Mouse (Mus musculus) intestine, embryonic 16.5 days (tissue): Measurements from ENCODE around the gene Eya2. TPM values are rescaled to one million over a fixed set of nuclear protein-coding genes. Genes with fewer than 3 reads are reported as not detected.

Experiments
- ATAC-seq: fragments of 200-750 bp; cut with Nextera tagmentation; 2 replicates; pipeline ENCODE4 v1.8.0; 2017; ENCODE audit warnings: moderate TSS enrichment, moderate library complexity
- H3K27ac ChIP-seq: fragments of 300-500 bp; sonication (generic); 2 replicates; pipeline ENCODE4 v1.5.1; 2014; ENCODE audit warnings: mild to moderate bottlenecking, low read length
- H3K27me3 ChIP-seq: fragments of 300-500 bp; sonication (generic); replicated peaks from 2 replicates; pipeline ENCODE4 v1.6.1; 2014; ENCODE audit warnings: low read length, control low read depth, mixed read lengths; ENCODE audit not compliant: control insufficient read depth, insufficient read depth
- H3K36me3 ChIP-seq: fragments of 300-500 bp; sonication (generic); 2 replicates; pipeline ENCODE4 v1.6.1; 2014; ENCODE audit warnings: low read length, control low read depth; ENCODE audit not compliant: control insufficient read depth, insufficient read depth
- H3K4me1 ChIP-seq: fragments of 300-500 bp; sonication (generic); 2 replicates; pipeline ENCODE4 v1.6.1; 2014; ENCODE audit warnings: low read length, control low read depth, mixed read lengths; ENCODE audit not compliant: control insufficient read depth, insufficient read depth
- H3K4me2 ChIP-seq: fragments of 300-500 bp; sonication (generic); 2 replicates; pipeline ENCODE4 v1.6.1; 2014; ENCODE audit warnings: low read depth, low read length, control low read depth
- H3K4me3 ChIP-seq: fragments of 300-500 bp; sonication (generic); 2 replicates; pipeline ENCODE4 v1.5.1; 2014; ENCODE audit warnings: mild to moderate bottlenecking, low read length
- H3K9ac ChIP-seq: fragments of 300-500 bp; sonication (generic); 2 replicates; pipeline ENCODE4 v1.6.1; 2014; ENCODE audit warnings: low read depth, low read length
- H3K9me3 ChIP-seq: fragments of 300-500 bp; sonication (generic); 2 replicates; pipeline ENCODE4 v1.6.1; 2016; ENCODE audit warnings: low read length, control low read depth; ENCODE audit not compliant: control insufficient read depth
- WGBS: fragments of 180-500 bp; shearing (Covaris S2); extraction: QIAGEN DNeasy Blood & Tissue Kit; methylation state at CpG from one replicate; pipeline ENCODE4 v1.1.7; 2014; 5-methylcytosine and 5-hydroxymethylcytosine counted together
- polyA plus RNA-seq: library from polyadenylated mRNA; unstranded; fragments of >200 nt; fragmentation: Nextera tagmentation; extraction: Ambion mirVana; gene quantifications from 2 replicates; pipeline ENCODE4 v1.2.1, GENCODE M21; 2015

Eya2 gene
- polyA plus RNA-seq, 1 experiment from 2014 or later: 0.33 TPM

GRCm38 (mm10) chr2:165667096-165667495 is 72.3 kb downstream of the Eya2 start:
- no peaks in the 10 kb centered on the region for H3K9me3 ChIP-seq
- 42% methylated on average over 2 of the region's 2 CpGs for WGBS
- ATAC-seq: peak; percentile 78
- H3K4me3 ChIP-seq: no peak overlapping the region
- H3K27ac ChIP-seq: no peak overlapping the region
- H3K36me3 ChIP-seq: no peaks in the 10 kb centered on the region
- H3K4me1 ChIP-seq: peaks cover 4% of the 10 kb centered on the region; the same call in 1 of the 2 replicates
- H3K27me3 ChIP-seq: no peaks in the 10 kb centered on the region
- H3K4me2 ChIP-seq: no peak overlapping the region
- no peak overlapping the region for H3K9ac ChIP-seq

- Histone ChIP-seq H3K27ac (no peak overlapping the region), H3K9ac (no peak overlapping the region), H3K27me3 (no peaks in the 10 kb centered on the region), H3K4me2 (no peak overlapping the region), H3K4me3 (no peak overlapping the region), H3K36me3 (no peaks in the 10 kb centered on the region), H3K9me3 (no peaks in the 10 kb centered on the region), H3K4me1 (no peaks in the 10 kb centered on the region)
- WGBS: 43% methylated on average over 5 of the region's 6 CpGs
- ATAC-seq: no peak
These were observed 87.9 kb downstream of the Eya2 start for GRCm38 (mm10) chr2:165682719-165683118.

GRCm38 (mm10) chr2:165687516-165687915 is 92.7 kb downstream of the Eya2 start:
- Histone ChIP-seq H3K9ac (no peak overlapping the region), H3K27ac (no peak overlapping the region), H3K9me3 (no peaks in the 10 kb centered on the region), H3K4me1 (no peaks in the 10 kb centered on the region), H3K27me3 (no peaks in the 10 kb centered on the region), H3K4me2 (no peak overlapping the region), H3K4me3 (no peak overlapping the region), H3K36me3 (no peaks in the 10 kb centered on the region)
- ATAC-seq: no peak
- WGBS: 33% methylated on average over 8 of the region's 8 CpGs

- Histone ChIP-seq H3K9me3 (no peaks in the 10 kb centered on the region), H3K9ac (no peak overlapping the region), H3K4me2 (no peak overlapping the region), H3K4me3 (no peak overlapping the region), H3K36me3 (no peaks in the 10 kb centered on the region), H3K4me1 (no peaks in the 10 kb centered on the region), H3K27me3 (no peaks in the 10 kb centered on the region), H3K27ac (no peak overlapping the region)
- WGBS: 92% methylated on average over 4 of the region's 4 CpGs
- no peak for ATAC-seq
These were observed 94.1 kb downstream of the Eya2 start for GRCm38 (mm10) chr2:165688896-165689295.

- Histone ChIP-seq H3K27ac (no peak overlapping the region), H3K4me1 (no peaks in the 10 kb centered on the region), H3K27me3 (no peaks in the 10 kb centered on the region), H3K36me3 (no peaks in the 10 kb centered on the region), H3K9me3 (no peaks in the 10 kb centered on the region), H3K4me2 (no peak overlapping the region), H3K4me3 (no peak overlapping the region), H3K9ac (no peak overlapping the region)
- 88% methylated on average over 3 of the region's 3 CpGs for WGBS
- ATAC-seq: no peak
These were observed 96.2 kb downstream of the Eya2 start for GRCm38 (mm10) chr2:165691016-165691415.

- no peak overlapping the region for H3K4me3 ChIP-seq
- H3K9me3 ChIP-seq: no peaks in the 10 kb centered on the region
These were observed 98.3 kb downstream of the Eya2 start for GRCm38 (mm10) chr2:165692944-165693660.

GRCm38 (mm10) chr2:165694767-165695166 is 99.9 kb downstream of the Eya2 start:
- Histone ChIP-seq H3K27ac (no peak overlapping the region), H3K9me3 (no peaks in the 10 kb centered on the region), H3K4me2 (no peak overlapping the region), H3K27me3 (no peaks in the 10 kb centered on the region), H3K4me1 (no peaks in the 10 kb centered on the region), H3K9ac (no peak overlapping the region), H3K4me3 (no peak overlapping the region), H3K36me3 (no peaks in the 10 kb centered on the region)
- ATAC-seq: no peak
- WGBS: 90% methylated on average over 6 of the region's 6 CpGs

More at GRCm38 (mm10) chr2:165692944-165693660, 98.3 kb downstream of the Eya2 start:
- 48% methylated on average over 4 of the region's 4 CpGs for WGBS
- Histone ChIP-seq H3K4me1 (no peaks in the 10 kb centered on the region), H3K27ac (no peak overlapping the region), H3K4me2 (no peak overlapping the region), H3K36me3 (no peaks in the 10 kb centered on the region), H3K27me3 (no peaks in the 10 kb centered on the region), H3K9ac (no peak overlapping the region)
- ATAC-seq: no peak

- Histone ChIP-seq H3K27me3 (no peaks in the 10 kb centered on the region), H3K9me3 (no peaks in the 10 kb centered on the region), H3K4me2 (no peak overlapping the region), H3K27ac (no peak overlapping the region), H3K36me3 (no peaks in the 10 kb centered on the region), H3K4me1 (no peaks in the 10 kb centered on the region), H3K9ac (no peak overlapping the region), H3K4me3 (no peak overlapping the region)
- ATAC-seq: no peak
- 68% methylated on average over 19 of the region's 19 CpGs for WGBS
These were observed 105.5 kb downstream of the Eya2 start for GRCm38 (mm10) chr2:165700252-165700908.

- H3K9ac ChIP-seq: no peak overlapping the region
- H3K4me2 ChIP-seq: no peak overlapping the region
- H3K36me3 ChIP-seq: no peaks in the 10 kb centered on the region
- H3K27ac ChIP-seq: no peak overlapping the region
- H3K9me3 ChIP-seq: no peaks in the 10 kb centered on the region
- WGBS: 60% methylated on average over 9 of the region's 9 CpGs
- H3K4me1 ChIP-seq: no peaks in the 10 kb centered on the region
- H3K27me3 ChIP-seq: no peaks in the 10 kb centered on the region
- no peak overlapping the region for H3K4me3 ChIP-seq
- ATAC-seq: no peak
These were observed 108.4 kb downstream of the Eya2 start for GRCm38 (mm10) chr2:165703033-165703805.
